Mouse (Mus musculus) midbrain, embryonic 15.5 days (tissue): ENCODE results near the gene Hcst. TPM values are rescaled to one million over a fixed set of nuclear protein-coding genes. Genes with fewer than 3 reads are reported as not detected.

Experiments used
- ATAC-seq: fragments of 200-750 bp; cut with Nextera tagmentation; replicated peaks from 2 replicates; pipeline ENCODE4 v1.8.0; 2017; ENCODE audit warnings: moderate TSS enrichment
- H3K27ac ChIP-seq: fragments of 300-500 bp; sonication (generic); 2 replicates; pipeline ENCODE4 v1.5.1; 2015; ENCODE audit warnings: mild to moderate bottlenecking, inconsistent platforms
- H3K27me3 ChIP-seq: fragments of 300-500 bp; sonication (generic); replicated peaks from 2 replicates; pipeline ENCODE4 v1.6.1; 2015; ENCODE audit warnings: inconsistent platforms
- H3K36me3 ChIP-seq: fragments of 300-500 bp; sonication (generic); replicated peaks from 2 replicates; pipeline ENCODE4 v1.6.1; 2015; ENCODE audit warnings: inconsistent platforms
- H3K4me1 ChIP-seq: fragments of 300-500 bp; sonication (generic); 2 replicates; pipeline ENCODE4 v1.6.1; 2015; ENCODE audit warnings: inconsistent platforms
- H3K4me2 ChIP-seq: fragments of 300-500 bp; sonication (generic); 2 replicates; pipeline ENCODE4 v1.6.1; 2015; ENCODE audit warnings: inconsistent platforms, mild to moderate bottlenecking, moderate library complexity
- H3K4me3 ChIP-seq: fragments of 300-500 bp; sonication (generic); 2 replicates; pipeline ENCODE4 v1.5.1; 2015; ENCODE audit warnings: mild to moderate bottlenecking, inconsistent platforms
- H3K9ac ChIP-seq: fragments of 300-500 bp; sonication (generic); 2 replicates; pipeline ENCODE4 v1.6.1; 2015; ENCODE audit warnings: mild to moderate bottlenecking, inconsistent platforms
- H3K9me3 ChIP-seq: fragments of 300-500 bp; sonication (generic); 2 replicates; pipeline ENCODE4 v1.6.1; 2016; ENCODE audit warnings: inconsistent platforms
- WGBS: fragments of 180-500 bp; shearing (Covaris S2); methylation state at CpG from one replicate; pipeline ENCODE4 v1.1.7; 2015; ENCODE audit warnings: mixed read lengths; 5-methylcytosine and 5-hydroxymethylcytosine counted together
- polyA plus RNA-seq: library from polyadenylated mRNA; unstranded; fragments of >200 nt; fragmentation: Nextera tagmentation; extraction: Ambion mirVana; gene quantifications from 2 replicates; pipeline ENCODE4 v1.2.1, GENCODE M21; 2015

The Hcst gene
- polyA plus RNA-seq, 1 experiment from 2014 or later = 0.53 TPM

- H3K27me3 ChIP-seq = no peaks in the 10 kb centered on the region
- no peaks in the 10 kb centered on the region for H3K9me3 ChIP-seq
- WGBS = 73% methylated on average over 4 of the region's 4 CpGs
- H3K4me1 ChIP-seq = 0 out of 2 replicates have a peak, but pooled peaks cover 2% of the 10 kb centered on the region
- no peak overlapping the region for H3K4me3 ChIP-seq
- no peak overlapping the region for H3K4me2 ChIP-seq
- no peak for ATAC-seq
- no peaks in the 10 kb centered on the region for H3K36me3 ChIP-seq
- H3K9ac ChIP-seq = no peak overlapping the region
- no peak overlapping the region for H3K27ac ChIP-seq
Observed at GRCm38 (mm10) chr7:30402343-30402742, 17.3 kb downstream of the Hcst start.

- H3K4me3 ChIP-seq = no peak overlapping the region
- H3K27ac ChIP-seq = no peak overlapping the region
- H3K4me2 ChIP-seq = no peak overlapping the region
- no peaks in the 10 kb centered on the region for H3K36me3 ChIP-seq
- H3K27me3 ChIP-seq = no peaks in the 10 kb centered on the region
- H3K4me1 ChIP-seq = 0 out of 2 replicates have a peak, but pooled peaks cover 2% of the 10 kb centered on the region
- H3K9ac ChIP-seq = no peak overlapping the region
- no peaks in the 10 kb centered on the region for H3K9me3 ChIP-seq
- 55% methylated on average over 7 of the region's 7 CpGs for WGBS
- no peak for ATAC-seq
Observed at GRCm38 (mm10) chr7:30399671-30400070, 20.0 kb downstream of the Hcst start.

DNA sequence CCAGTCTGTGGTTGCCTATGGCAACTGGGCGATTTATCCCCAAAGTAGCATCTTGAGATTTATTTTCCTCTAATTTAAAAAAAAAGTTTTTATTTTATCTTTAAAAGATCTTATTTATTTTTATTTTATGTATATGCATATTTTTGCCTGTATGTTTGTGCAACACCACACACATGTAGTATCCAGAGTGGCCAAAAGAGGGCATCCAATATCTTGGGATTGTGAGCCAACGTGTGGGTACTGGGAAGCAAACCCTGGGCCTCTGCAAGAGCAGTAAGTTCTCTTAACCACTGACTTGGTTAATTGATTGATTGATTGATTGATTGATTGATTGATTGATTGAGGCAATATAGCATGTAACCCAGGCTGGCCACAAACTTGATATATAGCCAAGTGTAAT is 24.8 kb downstream of the Hcst start:
- H3K9ac ChIP-seq = no peak overlapping the region
- no peak overlapping the region for H3K4me2 ChIP-seq
- 32% methylated on average over 2 of the region's 2 CpGs for WGBS
- 0 out of 2 replicates have a peak, but pooled peaks cover 2% of the 10 kb centered on the region for H3K4me1 ChIP-seq
- H3K36me3 ChIP-seq = no peaks in the 10 kb centered on the region
- H3K4me3 ChIP-seq = no peak overlapping the region
- H3K27me3 ChIP-seq = 0 out of 2 replicates have a peak, but pooled peaks cover 4% of the 10 kb centered on the region
- H3K27ac ChIP-seq = no peak overlapping the region
- H3K9me3 ChIP-seq = no peaks in the 10 kb centered on the region
- ATAC-seq = no peak

GRCm38 (mm10) chr7:30394379-30394778 is 25.3 kb downstream of the Hcst start:
- Histone ChIP-seq H3K4me3 (no peak overlapping the region), H3K4me2 (no peak overlapping the region), H3K9me3 (no peaks in the 10 kb centered on the region), H3K27me3 (0 out of 2 replicates have a peak, but pooled peaks cover 4% of the 10 kb centered on the region), H3K27ac (0 out of 2 replicates have a peak overlapping the region, but pooled peaks have one; percentile 29), H3K36me3 (no peaks in the 10 kb centered on the region), H3K9ac (no peak overlapping the region), H3K4me1 (no peaks in the 10 kb centered on the region)
- 68% methylated on average over 11 of the region's 11 CpGs for WGBS
- ATAC-seq = no peak

- Histone ChIP-seq H3K4me1 (no peaks in the 10 kb centered on the region), H3K4me2 (no peak overlapping the region), H3K36me3 (no peaks in the 10 kb centered on the region), H3K4me3 (no peak overlapping the region), H3K27ac (no peak overlapping the region), H3K9me3 (no peaks in the 10 kb centered on the region), H3K9ac (no peak overlapping the region), H3K27me3 (0 out of 2 replicates have a peak, but pooled peaks cover 4% of the 10 kb centered on the region)
- 90% methylated on average over 4 of the region's 4 CpGs for WGBS
- no peak for ATAC-seq
Observed at GRCm38 (mm10) chr7:30393631-30394030, 26.0 kb downstream of the Hcst start.

GRCm38 (mm10) chr7:30392746-30393520 is 26.7 kb downstream of the Hcst start:
- Histone ChIP-seq H3K36me3 (no peaks in the 10 kb centered on the region), H3K27me3 (0 out of 2 replicates have a peak, but pooled peaks cover 4% of the 10 kb centered on the region), H3K27ac (no peak overlapping the region), H3K4me2 (no peak overlapping the region), H3K4me1 (no peaks in the 10 kb centered on the region), H3K9me3 (no peaks in the 10 kb centered on the region), H3K4me3 (no peak overlapping the region), H3K9ac (no peak overlapping the region)
- no peak for ATAC-seq
- WGBS = 76% methylated on average over 4 of the region's 4 CpGs

DNA sequence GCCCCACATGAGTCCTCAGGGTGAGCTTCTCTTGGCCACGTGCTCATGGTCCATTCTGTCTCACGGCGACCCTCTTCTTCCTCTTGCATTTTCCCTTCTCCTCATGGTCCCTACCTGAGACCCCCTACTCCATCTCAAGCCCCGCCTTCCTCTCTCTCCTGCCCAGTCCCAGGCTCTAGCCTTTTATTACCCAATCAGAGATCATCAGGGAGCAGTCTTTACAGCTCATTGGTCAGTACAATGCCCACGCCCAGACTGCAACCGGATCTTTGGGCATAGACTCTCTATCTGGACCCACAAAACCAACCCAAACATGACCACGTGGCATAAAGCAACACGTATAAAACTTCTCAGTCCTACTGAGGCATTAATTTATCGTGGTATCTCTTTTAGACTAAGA is 35.5 kb downstream of the Hcst start:
- Histone ChIP-seq H3K4me2 (no peak overlapping the region), H3K9me3 (no peaks in the 10 kb centered on the region), H3K27ac (no peak overlapping the region), H3K4me3 (no peak overlapping the region), H3K27me3 (no peaks in the 10 kb centered on the region), H3K36me3 (no peaks in the 10 kb centered on the region), H3K4me1 (no peaks in the 10 kb centered on the region), H3K9ac (no peak overlapping the region)
- no peak for ATAC-seq
- WGBS = 84% methylated on average over 9 of the region's 9 CpGs

GRCm38 (mm10) chr7:30380061-30380460 is 39.6 kb downstream of the Hcst start:
- 62% methylated on average over 5 of the region's 5 CpGs for WGBS

GRCm38 (mm10) chr7:30373501-30373962 is 46.1 kb downstream of the Hcst start:
- Histone ChIP-seq H3K9me3 (no peaks in the 10 kb centered on the region), H3K36me3 (no peaks in the 10 kb centered on the region), H3K4me3 (peak overlapping the region; percentile 48), H3K4me1 (0 out of 2 replicates have a peak, but pooled peaks cover 4% of the 10 kb centered on the region), H3K4me2 (peak overlapping the region; percentile 60), H3K9ac (peak overlapping the region; percentile 59), H3K27me3 (no peaks in the 10 kb centered on the region), H3K27ac (peak overlapping the region; percentile 86)
- peak; percentile 99 for ATAC-seq
- under 1% methylated on average over 21 of the region's 21 CpGs for WGBS

More at GRCm38 (mm10) chr7:30380061-30380460, 39.6 kb downstream of the Hcst start:
- Histone ChIP-seq H3K9ac (no peak overlapping the region), H3K4me1 (no peaks in the 10 kb centered on the region), H3K36me3 (no peaks in the 10 kb centered on the region), H3K27me3 (no peaks in the 10 kb centered on the region), H3K4me3 (no peak overlapping the region), H3K27ac (no peak overlapping the region), H3K9me3 (no peaks in the 10 kb centered on the region), H3K4me2 (no peak overlapping the region)
- no peak for ATAC-seq

Other genes with a start within 250 kb of the Hcst start
- 6.5 and 6.8 TPM in 2 replicates for gene Cox7a1, start 235.7 kb downstream of the Hcst start, polyA plus RNA-seq
- gene Capns1, start 221.0 kb downstream of the Hcst start, polyA plus RNA-seq = 69.8 and 81.5 TPM in 2 replicates
- 175 and 188 TPM in 2 replicates for gene Polr2i, start 187.9 kb downstream of the Hcst start, polyA plus RNA-seq
- 429 and 432 TPM in 2 replicates for gene Tbcb, start 187.6 kb downstream of the Hcst start, polyA plus RNA-seq
- gene Ovol3, start 184.1 kb downstream of the Hcst start, polyA plus RNA-seq = not detected in 2 replicates
- gene Thap8, start 139.8 kb downstream of the Hcst start, polyA plus RNA-seq = 1.3 and 1.5 TPM in 2 replicates
- 3.6 and 3.8 TPM in 2 replicates for gene Wdr62, start 139.4 kb downstream of the Hcst start, polyA plus RNA-seq
- gene Clip3, start 128.1 kb downstream of the Hcst start, polyA plus RNA-seq = 106 and 110 TPM in 2 replicates
- 134 and 135 TPM in 2 replicates for gene Alkbh6, start 111.1 kb downstream of the Hcst start, polyA plus RNA-seq
- 16.6 and 17.5 TPM in 2 replicates for gene Syne4, start 105.0 kb downstream of the Hcst start, polyA plus RNA-seq
- gene E130208F15Rik, start 98.1 kb downstream of the Hcst start, polyA plus RNA-seq = 0.23 and 2.0 TPM in 2 replicates
- 16.7 and 17.1 TPM in 2 replicates for gene Sdhaf1, start 96.0 kb downstream of the Hcst start, polyA plus RNA-seq
- gene Lrfn3, start 57.1 kb downstream of the Hcst start, polyA plus RNA-seq = 16.3 and 17.9 TPM in 2 replicates
- 27.8 and 36.6 TPM in 2 replicates for gene Tyrobp, start 6.1 kb downstream of the Hcst start, polyA plus RNA-seq
- 2.4 and 2.8 TPM in 2 replicates for gene Nfkbid, start 1.9 kb upstream of the Hcst start, polyA plus RNA-seq
- gene Aplp1, start 25.7 kb upstream of the Hcst start, polyA plus RNA-seq = 790 and 817 TPM in 2 replicates
- gene Kirrel2, start 37.8 kb upstream of the Hcst start, polyA plus RNA-seq = 1.3 and 2.7 TPM in 2 replicates
- gene Nphs1, start 38.5 kb upstream of the Hcst start, polyA plus RNA-seq = 0.41 and 0.61 TPM in 2 replicates
- not detected in 2 replicates for gene Prodh2, start 73.8 kb upstream of the Hcst start, polyA plus RNA-seq
- 144 and 158 TPM in 2 replicates for gene Arhgap33, start 115.2 kb upstream of the Hcst start, polyA plus RNA-seq
- gene Hspb6, start 132.3 kb upstream of the Hcst start, polyA plus RNA-seq = 7.8 and 9.9 TPM in 2 replicates
- 7.7 and 9.4 TPM in 2 replicates for gene Proser3, start 132.4 kb upstream of the Hcst start, polyA plus RNA-seq
- 53.6 and 63.8 TPM in 2 replicates for gene Lin37, start 140.0 kb upstream of the Hcst start, polyA plus RNA-seq
- 87.2 and 90.7 TPM in 2 replicates for gene U2af1l4, start 143.4 kb upstream of the Hcst start, polyA plus RNA-seq
- 18.5 and 20.7 TPM in 2 replicates for gene Gm49396, start 143.5 kb upstream of the Hcst start, polyA plus RNA-seq
- gene Psenen, start 143.8 kb upstream of the Hcst start, polyA plus RNA-seq = 121 and 123 TPM in 2 replicates
- 8.0 and 8.1 TPM in 2 replicates for gene Igflr1, start 145.6 kb upstream of the Hcst start, polyA plus RNA-seq
- 12.1 and 12.3 TPM in 2 replicates for gene Kmt2b, start 168.9 kb upstream of the Hcst start, polyA plus RNA-seq
- 0.36 and 0.41 TPM in 2 replicates for gene Zbtb32, start 179.1 kb upstream of the Hcst start, polyA plus RNA-seq
- 0.51 and 0.58 TPM in 2 replicates for gene Upk1a, start 193.0 kb upstream of the Hcst start, polyA plus RNA-seq
- 1,061 and 1,083 TPM in 2 replicates for gene Cox6b1, start 206.3 kb upstream of the Hcst start, polyA plus RNA-seq
- gene Etv2, start 216.0 kb upstream of the Hcst start, polyA plus RNA-seq = not detected in 2 replicates
- 145 and 149 TPM in 2 replicates for gene Rbm42, start 230.5 kb upstream of the Hcst start, polyA plus RNA-seq
- gene Haus5, start 245.1 kb upstream of the Hcst start, polyA plus RNA-seq = 28.1 and 29.7 TPM in 2 replicates